Mouse (Mus musculus) B cell, adult (primary cell): ENCODE results near the gene Mettl24. TPM values are rescaled to one million over a fixed set of nuclear protein-coding genes. Genes with fewer than 3 reads are reported as not detected.

ENCODE experiments used
- total RNA-seq: library from RNA; stranded (reverse); gene quantifications from 4 replicates; pipeline ENCODE4 v1.2.4, GENCODE M21; 2023; ENCODE audit not compliant: inconsistent age

Mettl24 gene
- total RNA-seq, result not detected in 4 replicates

GRCm38 (mm10) chr10:40683092-40683867, at the start of gene Mettl24:
Gene Mettl24, plus strand, starts transcription at chr10:40683282.

Other genes starting within 250 kb of the Mettl24 start
- gene Slc22a16, start 112.9 kb upstream of the Mettl24 start, total RNA-seq, result not detected in 4 replicates
- gene Ddo, start 53.3 kb upstream of the Mettl24 start, total RNA-seq, result not detected in 4 replicates
- gene Cdc40, start 200.0 kb downstream of the Mettl24 start, total RNA-seq, result 48.6 to 54.6 TPM (median 50.8 TPM) in 4 replicates
- not detected in 4 replicates for gene Wasf1, start 200.2 kb downstream of the Mettl24 start, total RNA-seq